Mouse (Mus musculus): ENCODE measurements at regions not wholly inside any gene's neighbourhood (a gene's known extent, or its start where the extent isn't known, plus 50 kb on each side); places are given as distances from the start of the nearest gene placed in this dataset.

- TF ChIP-seq CTCF (IDR thresholded peaks at IDR 0.05; ENCODE audit: low read depth, low read length) (no peak), POLR2A (IDR thresholded peaks at IDR 0.05; ENCODE audit: borderline replicate concordance, low read depth, low read length) (no peak)
These were observed 102.9 kb downstream of the Mat2b start for GRCm38 (mm10) chr11:40592056-40592455.

Data from bone marrow macrophage, adult 2 months (primary cell).